Mouse (Mus musculus): Measurements from ENCODE around the gene Grm4. TPM values are rescaled to one million over a fixed set of nuclear protein-coding genes. Genes with fewer than 3 reads are reported as not detected.
A peak's percentile ranks its signal among the peaks of the same experiment; 100 is the strongest.

Gene Grm4
- total RNA-seq, 2 experiments from 2014 or later, result 0.29 to 0.39 TPM

DNA sequence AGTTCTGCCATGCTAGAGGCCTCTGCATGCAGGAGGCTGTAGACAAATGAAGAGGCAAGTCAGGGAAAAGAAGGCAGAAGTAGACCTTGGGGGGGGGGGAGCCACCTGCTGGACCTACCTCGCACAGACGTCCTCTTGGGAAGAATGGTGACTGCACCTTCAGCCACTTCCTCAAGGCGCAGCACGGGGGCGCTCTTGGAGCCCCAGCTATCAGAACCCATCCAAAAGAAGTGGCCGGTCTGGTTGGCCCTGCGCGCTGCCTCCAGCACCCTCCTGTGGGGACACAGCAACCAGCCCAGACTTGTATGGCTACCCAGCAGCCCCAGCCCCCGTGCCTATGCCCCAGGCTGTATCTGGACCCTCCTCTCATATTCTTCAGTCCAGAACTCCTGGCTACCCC lies 69.4 kb downstream of the Grm4 start:
- DNase-seq (ENCODE audit: low spot score in 2 of 2), result no peak

DNA sequence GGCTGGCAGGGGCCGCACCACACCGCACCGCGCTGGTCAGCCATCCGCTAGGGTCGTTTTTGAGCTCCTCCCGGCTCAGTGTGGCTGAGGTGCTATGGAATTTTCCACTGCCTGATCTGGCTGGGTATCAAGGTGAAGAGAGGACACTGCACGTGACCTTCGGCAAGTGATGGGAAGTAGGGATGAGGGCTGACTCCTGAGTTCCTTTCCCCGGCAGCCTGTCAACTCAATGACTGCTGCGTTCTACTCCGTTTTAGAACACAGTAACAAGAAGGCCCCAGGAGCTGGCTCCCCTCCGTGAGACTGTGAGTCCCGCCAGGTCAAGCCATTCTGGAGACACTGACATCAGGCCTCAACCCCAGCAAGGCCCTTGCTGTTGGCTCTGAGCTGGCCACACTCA lies 70.0 kb downstream of the Grm4 start:
- no peak for DNase-seq (ENCODE audit: low spot score in 2 of 2)

DNA sequence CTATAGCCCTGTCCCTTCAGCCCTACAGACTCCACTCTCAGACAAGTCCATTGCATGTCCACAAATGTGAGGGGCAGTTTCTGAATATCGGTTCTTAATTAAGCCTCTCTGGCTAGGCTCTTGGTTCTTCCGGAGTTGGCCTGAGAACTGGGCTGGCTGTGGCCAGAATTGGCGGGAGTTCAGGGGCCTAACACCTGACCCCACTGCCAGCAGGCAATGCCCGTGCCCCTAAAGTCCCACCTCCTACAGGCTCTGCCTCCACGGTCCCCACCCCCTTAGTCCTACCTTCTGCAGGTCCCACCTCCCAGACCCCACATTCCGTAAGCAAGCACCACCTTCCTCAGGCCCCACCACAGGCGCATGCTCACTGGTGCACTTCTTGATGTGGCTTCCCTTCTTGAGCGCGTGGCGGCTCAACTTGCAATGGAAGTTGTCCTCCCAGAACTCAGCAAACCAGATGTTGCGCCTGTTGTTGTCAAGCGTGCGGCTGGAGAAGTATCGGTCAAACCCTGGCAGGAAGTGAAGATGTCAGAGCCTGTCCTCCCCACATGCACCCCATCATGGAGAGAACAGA lies 71.4 kb downstream of the Grm4 start:
- DNase-seq (ENCODE audit: low spot score in 2 of 2), result no peak

DNA sequence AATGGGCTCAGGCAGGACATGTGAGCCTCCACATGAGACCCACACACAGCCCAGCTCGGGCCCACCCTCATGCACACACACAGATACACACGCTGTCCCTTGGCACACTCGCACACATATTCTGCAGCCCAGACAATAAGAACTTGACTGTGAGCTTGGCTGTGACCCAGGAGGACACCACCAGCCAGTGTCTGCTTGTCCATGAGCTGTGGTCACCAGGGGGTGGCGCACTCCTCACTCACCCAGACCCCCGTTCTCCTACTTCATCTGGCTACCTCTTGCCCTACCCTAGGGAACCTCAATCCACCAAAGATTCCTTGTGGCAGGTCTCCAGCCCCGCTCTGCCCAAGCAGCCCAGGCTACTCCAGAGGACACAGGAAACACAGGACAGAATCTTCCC lies 72.5 kb downstream of the Grm4 start:
- no peak for DNase-seq (ENCODE audit: low spot score in 2 of 2)

DNA sequence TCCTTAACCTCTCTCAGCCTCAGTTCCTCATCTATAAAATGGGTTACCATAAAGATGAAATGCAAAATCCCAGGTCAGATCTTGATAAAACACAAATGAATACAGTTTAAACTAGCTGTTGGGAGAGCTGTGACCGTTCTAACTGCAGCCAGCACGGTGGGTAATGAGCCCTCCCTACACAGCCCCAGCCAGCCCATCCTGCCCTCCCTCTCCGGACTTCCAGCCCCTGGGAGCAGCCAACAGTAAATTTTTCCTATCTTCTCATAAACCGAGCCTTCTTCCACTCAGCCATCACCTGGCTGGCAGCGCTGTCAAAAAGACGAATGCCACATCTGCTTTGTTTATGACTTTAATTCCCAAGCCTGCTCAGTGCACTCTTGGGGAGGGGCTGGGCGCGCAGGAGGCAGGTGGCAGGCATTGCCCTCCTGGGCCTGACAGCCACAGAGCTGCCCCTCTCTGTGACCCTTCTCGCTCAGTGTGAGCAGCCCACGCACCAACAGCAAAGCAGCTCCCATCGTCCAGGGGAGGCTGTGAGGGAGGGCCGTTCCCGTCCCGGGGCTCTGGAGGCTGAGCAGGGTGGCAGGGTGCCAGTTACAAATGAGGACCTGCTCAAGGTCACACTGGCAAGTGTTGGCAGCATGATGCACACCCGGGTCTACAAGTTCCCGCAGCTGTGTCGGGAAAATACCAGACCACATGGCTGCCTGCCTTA lies 75.7 kb downstream of the Grm4 start:
- DNase-seq (ENCODE audit: low spot score in 2 of 2), result no peak

DNA sequence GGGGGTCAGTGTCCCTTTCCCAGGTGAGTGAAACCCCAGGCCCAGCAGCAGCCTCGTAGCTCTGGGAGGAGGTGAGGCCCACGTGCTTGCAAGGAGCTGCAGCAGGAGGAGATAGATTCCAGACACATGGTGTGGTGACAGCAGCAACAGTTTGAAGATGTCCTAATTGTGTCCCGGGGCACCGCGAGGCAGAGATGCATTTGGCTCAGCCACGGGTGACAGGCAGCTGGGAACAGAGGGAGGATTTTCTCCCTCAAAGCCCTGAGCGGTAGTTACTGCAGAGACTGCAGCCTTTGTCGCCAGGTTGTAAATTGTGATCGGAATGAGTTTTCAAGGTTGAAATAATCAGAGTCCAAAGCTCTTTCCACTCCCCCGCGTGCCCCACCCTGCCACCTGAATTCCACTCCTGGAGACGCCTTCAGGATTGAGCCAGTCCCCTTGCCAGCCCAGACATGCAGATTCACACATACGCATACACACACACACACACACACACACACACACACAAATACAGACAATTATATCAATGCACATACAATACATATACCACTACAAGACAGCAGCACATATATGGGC lies 78.6 kb downstream of the Grm4 start:
- DNase-seq (ENCODE audit: low spot score in 2 of 2), result no peak

DNA sequence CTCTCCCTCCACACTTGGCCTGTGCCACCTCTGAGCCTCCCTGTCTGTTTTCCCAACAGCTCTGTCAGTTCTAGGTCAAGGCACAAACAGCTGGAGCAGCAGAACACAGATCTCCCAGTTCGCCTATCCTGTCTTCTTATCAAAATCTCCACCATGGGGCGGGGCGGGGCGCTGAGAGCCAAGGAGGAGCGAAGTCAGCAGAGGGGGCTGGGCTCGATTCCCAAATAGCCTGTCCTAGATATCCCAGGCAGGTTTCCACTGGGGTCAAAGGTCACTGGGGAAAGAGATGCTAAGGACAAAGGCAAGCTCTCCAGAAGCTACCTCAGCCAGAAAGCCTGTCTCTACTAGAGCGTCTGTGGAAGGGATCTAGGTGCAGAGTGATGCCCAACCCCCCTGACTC lies 79.4 kb downstream of the Grm4 start:
- no peak for DNase-seq (ENCODE audit: low spot score in 2 of 2)

DNA sequence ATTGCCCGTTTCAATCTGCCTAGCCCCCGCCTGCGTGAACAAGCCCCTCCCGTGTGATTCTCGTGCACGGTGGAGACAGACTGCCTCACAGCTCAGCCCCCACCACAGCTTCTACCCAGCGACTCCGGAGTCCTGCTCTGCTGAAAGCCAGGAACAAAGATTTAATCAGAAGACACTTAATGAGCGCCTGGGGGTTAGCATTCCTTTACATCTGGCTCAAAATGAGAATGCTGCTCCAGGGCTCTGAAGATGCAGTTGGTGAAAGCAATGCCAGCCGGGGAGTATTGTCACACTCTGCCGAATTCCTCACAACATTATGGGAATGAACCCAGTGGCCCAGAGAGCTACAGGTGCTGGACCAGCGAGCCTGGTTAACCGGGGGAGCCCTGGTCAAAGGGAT lies 85.4 kb downstream of the Grm4 start:
- DNase-seq (ENCODE audit: low spot score in 2 of 2), result no peak

DNA sequence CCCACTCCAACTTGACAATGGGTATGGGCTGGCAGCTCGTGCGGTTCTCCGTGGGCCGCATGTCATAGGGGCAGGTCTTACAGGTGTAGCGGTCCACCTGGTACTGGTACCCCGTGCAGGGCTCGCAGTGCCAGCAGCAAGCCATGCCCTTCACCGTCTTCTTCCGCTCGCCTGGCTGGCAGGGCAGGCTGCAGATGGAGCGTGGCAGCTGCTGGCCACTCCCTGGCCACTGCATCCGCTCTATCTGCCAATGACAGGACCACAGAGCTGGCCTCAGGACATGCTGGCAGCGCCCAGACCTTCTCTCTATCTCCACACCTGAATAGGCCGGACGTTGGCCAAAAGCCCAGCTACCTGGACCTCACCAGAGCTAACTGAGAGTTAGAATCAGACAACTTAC lies 86.0 kb downstream of the Grm4 start:
- DNase-seq (ENCODE audit: low spot score in 2 of 2), result no peak

DNA sequence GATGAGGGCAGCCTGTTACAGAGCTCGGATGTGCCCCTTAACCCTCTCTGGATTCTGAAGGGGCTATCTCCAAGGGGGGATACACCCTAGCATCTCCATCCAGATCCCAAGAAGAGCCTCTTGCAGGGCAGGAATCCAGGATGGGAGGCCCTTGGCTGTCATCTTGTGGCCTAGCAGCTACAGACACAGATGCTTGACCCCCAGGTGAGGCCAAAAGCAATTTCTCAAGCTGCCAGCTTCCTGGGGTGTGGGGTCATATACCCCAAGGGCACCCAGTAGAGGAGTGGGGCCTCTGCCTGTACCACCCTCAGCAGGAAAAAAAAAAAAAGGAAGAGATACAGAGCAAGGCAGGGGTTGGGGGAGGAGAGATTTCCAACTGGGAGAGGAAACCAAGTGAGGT lies 87.1 kb downstream of the Grm4 start:
- no peak for DNase-seq (ENCODE audit: low spot score in 2 of 2)

DNA sequence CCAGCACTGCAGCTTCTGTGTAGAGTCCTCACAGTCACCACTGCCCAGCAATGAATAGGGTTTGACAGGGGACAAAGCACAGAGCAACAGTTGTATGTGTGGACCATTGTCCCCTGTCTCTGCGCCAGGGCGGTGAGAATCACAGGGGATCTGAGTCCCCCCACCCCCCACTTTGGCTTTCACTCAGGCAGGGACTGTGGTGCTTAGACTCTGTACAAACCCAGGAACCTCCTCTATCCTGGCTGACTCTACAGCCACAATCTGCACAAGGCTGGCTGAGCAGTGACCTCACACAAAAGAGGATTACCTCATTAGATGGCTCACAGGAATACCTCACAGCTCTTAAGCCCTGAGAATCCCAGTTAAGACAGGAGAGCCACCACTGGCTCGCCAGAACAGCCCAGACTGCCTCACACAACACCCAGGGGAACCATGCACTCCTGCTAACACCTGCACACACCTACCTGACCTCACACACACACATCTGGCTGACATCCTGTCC lies 88.0 kb downstream of the Grm4 start:
- no peak for DNase-seq (ENCODE audit: low spot score in 2 of 2)

DNA sequence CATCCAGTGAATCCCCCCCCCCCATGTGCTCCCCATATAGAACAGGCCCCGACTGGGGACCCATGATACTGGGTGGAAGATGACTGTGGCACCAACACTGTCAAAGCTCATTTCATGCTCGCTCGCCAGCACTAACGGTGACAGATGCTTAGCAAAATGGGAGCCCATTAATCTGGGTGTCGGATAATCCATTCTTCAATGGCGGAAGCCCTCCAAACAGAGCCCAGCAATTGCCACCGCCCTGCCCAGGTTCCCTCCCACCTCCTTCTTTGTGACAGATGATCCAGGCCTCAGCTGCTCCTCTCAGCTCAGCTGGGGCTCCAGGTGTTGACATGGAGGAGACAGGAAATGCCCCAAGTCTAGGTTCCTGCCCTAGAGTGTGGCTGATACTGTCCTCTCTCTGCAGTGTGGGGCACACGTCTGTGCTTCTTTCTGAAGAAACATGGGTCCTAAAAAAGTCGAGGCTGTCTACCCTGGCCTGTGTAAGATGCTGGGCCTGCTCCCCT lies 89.0 kb downstream of the Grm4 start:
- DNase-seq (ENCODE audit: low spot score in 2 of 2), result no peak

DNA sequence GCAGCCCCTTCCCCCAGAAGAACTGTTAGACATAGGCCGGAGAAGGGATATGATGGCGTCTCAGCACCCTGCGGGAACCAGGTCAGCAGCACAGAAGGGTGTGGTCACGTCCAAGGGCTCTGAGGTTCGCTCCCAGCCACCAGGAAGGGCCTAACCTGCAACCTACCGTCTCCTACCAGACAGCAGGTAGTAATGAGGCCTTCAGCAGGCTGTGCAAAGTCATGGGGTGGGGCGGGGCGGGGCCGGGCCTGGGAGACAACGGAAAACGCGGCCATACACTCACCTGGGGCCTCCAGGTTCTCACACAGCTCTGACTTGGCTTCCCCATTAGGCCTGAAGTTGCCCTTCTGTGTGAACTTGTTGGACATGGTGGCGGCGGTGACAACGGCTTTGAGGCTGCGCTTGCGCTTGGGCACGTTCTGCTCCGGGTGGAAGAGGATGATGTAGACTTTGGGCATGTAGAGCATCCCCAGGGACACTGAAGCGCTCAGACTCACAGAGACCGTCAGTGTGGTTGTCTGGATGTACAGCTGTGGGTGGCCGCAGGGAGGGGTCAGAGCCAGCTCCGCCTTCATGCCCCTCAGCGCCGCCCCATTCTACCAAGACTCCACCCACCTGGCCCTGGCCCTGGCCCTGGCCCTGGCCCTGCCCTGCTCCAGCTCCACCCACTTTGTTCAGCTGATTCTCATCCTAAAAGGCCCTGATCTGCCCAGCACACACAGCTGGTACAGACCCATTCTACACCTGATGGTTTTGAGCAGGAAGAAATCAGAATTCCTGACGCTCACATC lies 90.0 kb downstream of the Grm4 start:
- no peak for DNase-seq (ENCODE audit: low spot score in 2 of 2)

DNA sequence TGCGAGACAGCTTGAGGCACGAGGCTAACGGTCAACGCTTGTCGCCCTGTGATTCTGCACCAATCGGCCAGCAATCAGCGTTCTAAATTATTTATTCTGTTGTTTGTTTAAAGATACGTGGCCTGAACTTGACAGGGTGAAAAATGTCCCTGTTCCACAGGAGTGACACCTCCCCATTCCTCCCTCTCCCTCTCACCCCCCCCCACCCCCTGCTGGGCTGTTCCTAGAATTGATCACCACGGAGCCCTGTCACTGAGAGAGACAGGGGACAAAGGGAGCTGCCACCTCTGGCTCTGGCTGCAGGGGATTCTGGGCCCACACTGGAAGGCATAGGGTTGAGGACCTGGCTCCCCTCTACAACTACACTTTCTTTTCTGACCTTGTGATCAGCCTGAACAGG lies 91.4 kb downstream of the Grm4 start:
- DNase-seq (ENCODE audit: low spot score in 2 of 2), result no peak

DNA sequence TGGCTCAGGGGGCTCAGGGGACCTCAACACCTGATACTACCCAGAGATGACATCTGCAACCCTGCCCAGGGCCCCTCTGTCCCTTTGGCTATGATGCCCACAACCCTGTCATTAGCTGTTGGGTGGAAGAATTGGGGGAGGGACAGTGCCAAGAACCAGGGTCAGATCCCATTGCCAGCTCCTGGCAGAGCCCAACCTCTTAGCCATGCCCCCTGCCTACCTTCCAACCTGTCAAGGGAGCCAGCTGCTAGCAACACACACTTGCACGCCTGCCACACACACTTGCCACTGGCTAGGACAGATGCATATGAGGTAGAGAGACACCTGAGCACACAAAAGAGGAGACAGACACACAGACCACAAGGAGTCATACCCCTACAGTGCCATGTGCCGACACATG lies 96.2 kb downstream of the Grm4 start:
- no peak for DNase-seq (ENCODE audit: low spot score in 2 of 2)

DNA sequence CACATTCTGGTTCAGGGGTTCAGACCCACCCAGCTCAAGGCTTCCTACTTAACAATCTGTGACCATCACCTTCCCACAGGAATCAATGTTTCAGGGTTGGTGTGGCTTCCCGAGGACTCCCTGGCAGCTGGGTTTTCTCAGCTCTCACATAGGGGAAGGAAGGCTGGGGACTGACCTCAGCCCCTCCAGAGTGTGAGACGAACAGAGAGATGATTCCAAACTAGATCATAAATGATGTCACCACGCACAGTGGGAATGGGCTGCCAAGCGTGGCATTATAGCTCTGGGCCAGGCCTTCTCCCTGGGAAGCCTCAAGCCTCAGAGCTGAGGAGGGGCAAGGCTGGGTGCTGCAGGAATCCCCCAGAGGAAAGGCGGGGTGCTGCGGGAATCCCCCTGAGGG lies 96.8 kb downstream of the Grm4 start:
- no peak for DNase-seq (ENCODE audit: low spot score in 2 of 2)

DNA sequence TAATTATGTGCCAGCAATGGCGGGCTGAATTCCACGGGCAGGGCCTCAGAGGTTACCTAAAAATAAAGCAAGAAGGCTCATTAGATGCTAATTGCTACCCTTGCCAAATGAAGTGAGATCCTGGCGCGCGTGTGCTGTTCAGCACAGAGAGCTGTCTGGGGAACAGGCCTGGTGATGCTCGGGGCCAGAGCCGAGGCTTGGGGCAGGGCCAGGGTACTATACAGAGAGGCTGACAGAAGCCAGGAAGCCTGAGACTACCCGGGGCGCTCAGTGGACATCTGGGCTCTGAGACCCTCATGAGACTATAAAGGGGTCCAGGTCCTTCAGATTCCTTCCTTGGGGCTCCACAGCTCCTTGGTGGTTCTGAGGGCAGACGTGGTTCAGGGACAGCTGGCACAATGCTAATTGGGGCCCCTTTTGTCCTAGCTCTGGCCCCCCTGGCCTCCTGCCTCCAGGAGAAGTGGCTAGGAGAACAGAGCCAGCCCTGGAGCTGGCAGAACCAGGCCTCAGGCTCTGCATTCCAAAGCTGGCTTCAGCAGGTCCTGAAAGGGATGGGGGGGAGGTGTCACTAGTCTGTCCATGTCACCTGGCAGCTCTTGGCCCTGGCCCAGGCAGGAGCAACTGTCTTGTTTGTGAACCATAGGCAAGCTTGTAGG lies 98.3 kb downstream of the Grm4 start:
- DNase-seq (ENCODE audit: low spot score in 2 of 2), result peak in 1 of 2 experiments; percentile 57

DNA sequence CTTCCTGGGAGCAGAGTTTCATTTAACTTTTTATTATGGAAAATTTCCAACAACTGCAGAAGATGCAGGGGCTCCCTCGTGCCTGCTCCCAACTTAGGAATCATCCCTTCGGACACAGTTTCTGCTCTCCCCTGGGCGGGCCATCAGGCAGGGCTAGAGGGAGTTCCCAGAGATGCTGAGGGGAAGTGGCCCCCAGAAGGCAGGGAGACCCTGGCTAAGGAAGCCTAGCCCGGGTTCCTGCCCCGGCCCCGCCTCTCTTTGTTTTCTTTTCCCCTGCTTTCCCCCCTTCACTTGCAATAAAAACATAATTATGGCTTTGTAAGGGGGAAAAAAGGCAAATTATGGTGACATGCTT lies 98.9 kb downstream of the Grm4 start:
- DNase-seq (ENCODE audit: low spot score in 2 of 2), result no peak

DNA sequence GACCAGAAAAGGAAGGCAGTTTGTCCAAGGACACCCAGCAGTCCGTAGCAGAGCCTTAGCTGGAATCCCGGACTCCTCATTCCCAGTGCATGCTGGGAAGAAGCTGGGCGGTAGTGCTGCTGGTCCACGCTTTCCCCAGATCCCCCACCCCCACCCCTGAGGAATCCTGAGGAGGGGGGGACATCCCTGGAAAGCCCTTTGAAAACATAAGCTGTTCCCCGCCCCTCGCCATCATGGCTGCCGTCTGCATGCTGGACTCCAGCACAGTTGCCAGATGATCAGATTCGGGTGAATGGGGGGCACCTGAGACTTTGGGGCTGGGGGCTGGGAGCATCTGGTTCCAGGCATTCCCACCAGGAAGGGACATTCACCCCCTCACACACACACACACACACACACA lies 99.4 kb downstream of the Grm4 start:
- no peak for DNase-seq (ENCODE audit: low spot score in 2 of 2)

DNA sequence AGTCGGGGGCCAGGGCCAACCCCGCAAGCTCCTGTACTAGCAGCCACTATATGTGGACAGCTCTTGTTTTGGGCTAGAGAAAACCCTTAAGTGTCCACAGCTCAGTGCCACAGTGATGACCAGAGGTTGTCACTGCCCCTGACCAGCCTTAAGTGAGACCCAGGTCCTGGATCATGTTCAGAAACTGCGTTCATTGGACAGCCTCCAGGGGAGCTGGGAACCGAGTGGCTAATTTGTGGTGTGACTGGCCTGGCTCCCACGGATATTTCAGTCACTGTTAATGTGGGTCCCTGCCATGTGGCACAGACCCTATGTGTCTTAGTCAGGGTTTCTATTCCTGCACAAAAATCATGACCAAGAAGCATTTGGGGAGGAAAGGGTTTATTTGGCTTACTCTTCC lies 112.2 kb downstream of the Grm4 start:
- no peak for DNase-seq (ENCODE audit: low spot score in 2 of 2)

DNA sequence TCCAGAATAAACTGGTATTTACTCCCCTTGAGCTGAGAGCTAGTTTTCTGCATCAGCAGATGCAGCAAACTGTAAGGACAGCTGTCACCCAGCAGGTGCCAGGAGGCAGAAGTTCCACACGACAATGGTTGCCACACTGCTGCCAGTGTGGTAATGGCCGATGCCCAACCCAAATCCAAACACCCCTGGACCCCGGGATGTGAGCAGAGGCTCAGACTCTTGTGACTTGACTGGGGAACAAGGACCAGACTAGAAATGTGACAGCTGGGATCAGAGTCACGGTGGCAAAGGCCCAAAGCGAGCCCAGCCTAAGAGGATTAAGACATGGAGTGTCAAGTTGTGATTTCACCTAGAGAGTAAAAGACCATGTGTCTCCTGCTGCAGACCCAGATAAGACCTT lies 112.7 kb downstream of the Grm4 start:
- no peak for DNase-seq (ENCODE audit: low spot score in 2 of 2)

All from gastrocnemius, postnatal 4 days (tissue).